Mouse (Mus musculus) left cerebral cortex, adult 2 months (tissue): Measurements from ENCODE around the gene Safb2. TPM values are rescaled to one million over a fixed set of nuclear protein-coding genes. Genes with fewer than 3 reads are reported as not detected.

ENCODE experiments used
- DNase-seq, 2 experiments: peaks; one replicate each; pipeline ENCODE4 v3.0.0; 2021 to 2022; ENCODE audit warnings: low spot score in 2 of 2, mixed read lengths in 1 of 2; ENCODE audit errors: extremely low spot score in 1 of 2
- H3K27ac ChIP-seq: fragments of 200-600 bp; 2 replicates; pipeline ENCODE4 v1.8.1; 2022
- H3K4me3 ChIP-seq: fragments of 200-600 bp; 2 replicates; pipeline ENCODE4 v1.8.1; 2022
- CTCF ChIP-seq: fragments of 200-600 bp; IDR thresholded peaks from 2 replicates; pipeline ENCODE4 v1.8.1; 2022; ENCODE audit warnings: antibody characterized with exemption, mild to moderate bottlenecking, moderate library complexity
- intact Hi-C: fragments of 180-260 bp; cut with DNase I; formaldehyde crosslinking; loops from one replicate; pipeline ENCODE4 v1.15.1; 2025
- total RNA-seq, 2 experiments: library from RNA; stranded (reverse); gene quantifications; 2 replicates each; pipeline ENCODE4 v1.2.3; 2021

Safb2 gene
- total RNA-seq, 2 experiments from 2014 or later: 133 to 148 TPM

- H3K4me3 ChIP-seq: peak overlapping the region; percentile 94
- no peak for TF ChIP-seq CTCF
- DNase-seq: no peak
- intact Hi-C loops: loop anchor here (5.0 kb wide), 1 partner anchor 84 kb away; no protein-coding TSS in a partner anchor
- H3K27ac ChIP-seq: peak overlapping the region; percentile 99; the same call in 1 of the 2 replicates
Measured at GRCm38 (mm10) chr17:56583071-56583470, 1.3 kb downstream of the Safb2 start.

- intact Hi-C loops: no loop called here
- DNase-seq: no peak
- Histone ChIP-seq H3K27ac (no peak overlapping the region), H3K4me3 (no peak overlapping the region)
- no peak for TF ChIP-seq CTCF
Measured at GRCm38 (mm10) chr17:56572939-56573338, 11.4 kb downstream of the Safb2 start.

- intact Hi-C loops: no loop called here
Measured at GRCm38 (mm10) chr17:56572154-56572553, 12.2 kb downstream of the Safb2 start.

GRCm38 (mm10) chr17:56570287-56570686 lies 14.1 kb downstream of the Safb2 start:
- H3K4me3 ChIP-seq: no peak overlapping the region
- no peak for TF ChIP-seq CTCF
- DNase-seq: no peak
- intact Hi-C loops: no loop called here
- no peak overlapping the region for H3K27ac ChIP-seq

More at GRCm38 (mm10) chr17:56572154-56572553, 12.2 kb downstream of the Safb2 start:
- DNase-seq: no peak
- Histone ChIP-seq H3K4me3 (no peak overlapping the region), H3K27ac (no peak overlapping the region)
- TF ChIP-seq CTCF: no peak

GRCm38 (mm10) chr17:56567370-56567769 lies 17.0 kb downstream of the Safb2 start:
- no peak for DNase-seq
- TF ChIP-seq CTCF: no peak
- intact Hi-C loops: no loop called here
- no peak overlapping the region for H3K4me3 ChIP-seq
- H3K27ac ChIP-seq: no peak overlapping the region

- DNase-seq: no peak
- intact Hi-C loops: no loop called here
- Histone ChIP-seq H3K27ac (no peak overlapping the region), H3K4me3 (no peak overlapping the region)
- TF ChIP-seq CTCF: no peak
Measured at GRCm38 (mm10) chr17:56566918-56567317, 17.5 kb downstream of the Safb2 start.

- Histone ChIP-seq H3K27ac (no peak overlapping the region), H3K4me3 (no peak overlapping the region)
- DNase-seq: no peak
- intact Hi-C loops: no loop called here
- no peak for TF ChIP-seq CTCF
Measured at GRCm38 (mm10) chr17:56566293-56566692, 18.1 kb downstream of the Safb2 start.

- DNase-seq: no peak
- no peak for TF ChIP-seq CTCF
- intact Hi-C loops: no loop called here
- H3K27ac ChIP-seq: no peak overlapping the region
- no peak overlapping the region for H3K4me3 ChIP-seq
Measured at GRCm38 (mm10) chr17:56561866-56562265, 22.5 kb downstream of the Safb2 start.

- intact Hi-C loops: no loop called here
- no peak for DNase-seq
- Histone ChIP-seq H3K27ac (no peak overlapping the region), H3K4me3 (no peak overlapping the region)
- TF ChIP-seq CTCF: no peak
Measured at GRCm38 (mm10) chr17:56560131-56560530, 24.3 kb downstream of the Safb2 start.

GRCm38 (mm10) chr17:56559386-56559785 lies 25.0 kb downstream of the Safb2 start:
- intact Hi-C loops: loop anchor here (2.0 to 5.0 kb wide), 2 partner anchors 152 to 203 kb away; no protein-coding TSS in a partner anchor
- no peak for TF ChIP-seq CTCF
- no peak for DNase-seq
- Histone ChIP-seq H3K27ac (no peak overlapping the region), H3K4me3 (no peak overlapping the region)

- peak; percentile 68 to 70 for DNase-seq
- Histone ChIP-seq H3K4me3 (no peak overlapping the region), H3K27ac (no peak overlapping the region)
- peak; percentile 92 for TF ChIP-seq CTCF
- intact Hi-C loops: loop anchor here (2.0 to 5.0 kb wide), 2 partner anchors 151 to 202 kb away; no protein-coding TSS in a partner anchor
Measured at GRCm38 (mm10) chr17:56558448-56558847, 25.9 kb downstream of the Safb2 start.

- intact Hi-C loops: loop anchor here (1.0 to 5.0 kb wide), 2 partner anchors 77 to 192 kb away; partner anchors contain the start of gene Ptprs
- Histone ChIP-seq H3K4me3 (no peak within 1 kb of the TSS), H3K27ac (no peak within 1 kb of the TSS)
- no peak for TF ChIP-seq CTCF
- no peak for DNase-seq
Measured at GRCm38 (mm10) chr17:56554122-56554551, 30.2 kb downstream of the Safb2 start, which contains the start of gene Gm20219. TSS of gene Gm20219 (minus strand) at chr17:56554387.

- Histone ChIP-seq H3K4me3 (no peak overlapping the region), H3K27ac (peak overlapping the region; percentile 58; the same call in 1 of the 2 replicates)
- intact Hi-C loops: loop anchor here (2.0 to 5.0 kb wide), 2 partner anchors 76 to 126 kb away; partner anchors contain the start of gene Ptprs
- DNase-seq: peak; percentile 72 to 86
- peak; percentile 100 for TF ChIP-seq CTCF
Measured at GRCm38 (mm10) chr17:56552781-56553363, 31.5 kb downstream of the Safb2 start.
